Mouse (Mus musculus): Measurements from ENCODE around the gene Zfp428.
"Not testable (repeated sequence)": the region's sequence is repeated elsewhere in the genome, so short reads cannot be mapped to it uniquely, and the experiment has no call there.

Zfp428 gene

DNA sequence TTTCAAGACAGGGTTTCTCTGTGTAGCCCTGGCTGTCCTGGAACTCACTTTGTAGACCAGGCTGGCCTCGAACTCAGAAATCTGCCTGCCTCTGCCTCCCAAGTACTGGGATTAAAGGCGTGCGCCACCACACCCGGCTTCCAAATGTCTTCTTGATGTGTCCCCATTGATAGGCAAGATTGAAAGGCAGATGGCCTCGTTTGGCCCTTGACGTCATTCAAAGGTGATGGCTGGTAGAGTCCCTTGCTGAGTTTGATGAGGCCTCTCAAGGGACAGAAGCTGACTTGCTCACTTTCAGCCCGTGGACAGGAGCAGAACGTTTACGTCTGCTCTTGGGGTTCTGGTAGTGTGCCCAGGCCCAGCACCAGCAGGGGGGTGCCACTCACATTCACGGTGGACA lies 13.2 kb downstream of the Zfp428 start:
- DNase-seq (ENCODE audit: low spot score in 2 of 2) = not testable (repeated sequence)

DNA sequence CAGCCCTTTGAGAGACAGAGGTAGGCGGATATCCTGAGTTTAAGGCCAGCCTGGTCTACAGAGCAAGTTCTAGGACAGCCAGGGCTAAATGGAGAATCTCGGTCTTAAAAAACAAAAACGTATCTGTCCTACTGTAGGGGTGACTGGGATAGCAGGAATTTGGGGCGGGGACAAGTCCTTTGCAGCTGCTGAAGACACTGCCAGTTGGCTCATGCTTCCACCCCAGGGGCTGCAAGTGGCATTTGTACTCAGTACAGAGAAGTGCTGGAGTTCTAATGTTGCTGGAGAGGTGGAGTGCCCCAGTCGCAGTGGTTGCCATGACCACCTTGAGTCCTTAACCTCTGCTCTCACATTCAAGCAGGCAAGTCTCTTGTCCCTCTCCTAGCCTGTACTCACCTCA lies 16.0 kb downstream of the Zfp428 start:
- DNase-seq (ENCODE audit: low spot score in 2 of 2) = no peak

DNA sequence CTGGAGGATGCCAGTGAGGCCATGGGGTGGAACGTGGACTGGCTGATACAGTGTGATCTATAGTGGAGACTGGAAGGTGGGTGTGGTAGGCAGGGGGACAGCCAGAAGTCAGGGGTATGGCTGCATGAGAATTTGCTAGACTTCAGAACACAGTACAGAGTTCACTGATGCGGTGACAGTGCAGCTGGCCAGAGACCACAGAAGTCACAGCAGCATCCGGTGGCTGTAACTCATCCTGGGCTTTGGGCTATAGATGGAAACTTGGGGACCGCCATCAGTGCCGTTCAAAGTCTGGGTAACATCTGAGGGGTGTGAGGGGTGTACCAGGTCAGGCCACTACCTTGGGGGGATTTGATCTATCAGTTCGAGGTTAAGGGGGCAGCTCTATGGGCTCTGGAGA lies 16.9 kb downstream of the Zfp428 start:
- DNase-seq (ENCODE audit: low spot score in 2 of 2) = no peak

DNA sequence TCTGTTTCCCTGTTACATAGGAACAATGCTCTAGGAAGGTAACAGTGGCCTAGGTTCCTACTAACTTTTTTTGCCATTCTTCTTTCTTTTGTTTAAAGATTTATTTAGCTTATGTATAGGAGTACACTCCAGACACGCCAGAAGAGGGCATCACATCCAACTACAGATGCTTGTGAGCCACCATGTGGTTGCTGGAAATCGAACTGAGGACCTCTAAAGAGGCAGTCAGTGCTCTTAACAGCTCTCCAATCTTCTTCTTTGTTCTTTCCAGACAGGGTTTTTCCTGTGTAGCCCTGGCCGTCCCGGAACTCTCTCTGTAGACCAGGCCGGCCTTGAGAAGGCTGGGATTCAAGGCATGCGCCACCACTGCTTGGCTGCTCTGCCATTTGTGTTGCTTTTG lies 18.2 kb downstream of the Zfp428 start:
- no peak for DNase-seq (ENCODE audit: low spot score in 2 of 2)

DNA sequence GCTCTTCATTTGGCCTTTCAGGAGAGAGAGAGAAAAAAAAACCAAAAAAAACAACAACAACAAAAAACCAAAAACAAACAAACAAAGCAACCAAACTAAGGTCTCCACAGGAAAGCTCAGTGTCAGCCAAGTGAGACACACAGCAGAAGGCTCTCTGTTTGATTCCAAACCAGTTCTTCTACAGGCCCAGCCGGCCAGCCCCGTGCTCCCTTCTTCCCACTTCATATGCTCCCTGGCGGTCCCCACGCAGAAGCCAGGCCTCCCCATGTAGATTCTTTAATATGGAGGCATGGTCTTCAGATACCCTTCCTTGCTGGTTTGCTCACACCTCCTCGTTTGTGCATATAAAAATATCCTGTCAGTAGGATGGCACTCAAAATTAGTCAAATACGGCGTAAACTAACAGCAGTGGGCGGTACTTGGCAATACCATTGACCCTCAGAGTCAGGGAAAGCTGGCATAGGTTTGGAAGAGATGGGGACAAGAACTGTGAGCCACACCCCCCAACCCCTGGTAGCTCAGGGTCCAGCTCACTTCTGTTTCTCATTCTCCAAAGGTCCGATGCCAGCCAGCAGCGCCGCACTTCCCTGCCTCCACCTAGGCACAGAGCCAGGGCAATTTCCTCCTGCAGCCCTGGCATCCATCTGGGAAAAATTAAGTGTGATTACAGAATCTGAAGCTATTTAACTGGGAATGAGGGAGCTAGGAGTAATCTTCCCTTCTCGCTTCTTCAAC lies 19.0 kb downstream of the Zfp428 start:
- DNase-seq (ENCODE audit: low spot score in 2 of 2) = no peak

DNA sequence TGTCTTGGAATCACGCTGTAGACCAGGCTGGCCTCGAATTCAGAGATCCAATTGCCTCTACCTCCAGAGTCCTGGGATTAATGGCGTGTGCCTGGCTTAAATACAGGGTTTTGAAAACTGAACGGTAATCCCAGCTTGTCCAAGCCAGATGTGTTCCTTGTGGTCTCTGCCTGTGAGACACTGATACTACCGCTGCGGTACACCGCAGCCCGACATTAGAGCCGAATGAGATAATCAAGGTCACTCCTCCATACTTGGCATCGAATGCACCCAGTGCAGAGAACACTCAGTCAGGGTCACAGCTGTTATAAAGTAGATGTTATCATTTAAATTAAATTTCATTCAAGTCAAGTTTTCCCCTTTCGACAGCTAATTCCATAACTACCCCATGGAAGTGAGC lies 22.1 kb downstream of the Zfp428 start:
- DNase-seq (ENCODE audit: low spot score in 2 of 2) = no peak

DNA sequence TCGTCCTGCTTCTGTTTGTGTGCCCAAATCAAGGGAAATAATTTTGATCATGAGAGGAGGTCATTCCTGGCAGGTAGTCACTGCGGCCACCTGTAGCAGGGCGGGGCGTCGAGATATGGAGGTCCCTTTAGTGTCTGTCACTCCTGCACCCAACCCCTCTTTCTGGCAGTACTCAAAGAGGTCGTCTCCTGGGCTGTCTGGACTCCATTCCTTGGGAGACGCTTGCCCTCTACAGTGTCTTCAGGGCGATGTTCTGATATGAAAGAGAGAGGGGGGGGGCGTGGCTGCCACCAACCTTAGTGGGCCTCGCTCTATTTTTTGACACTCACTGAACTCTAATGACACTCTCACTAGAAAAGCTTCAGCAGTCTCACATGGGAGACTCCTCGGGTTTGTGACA lies 22.8 kb downstream of the Zfp428 start:
- DNase-seq (ENCODE audit: low spot score in 2 of 2) = no peak

DNA sequence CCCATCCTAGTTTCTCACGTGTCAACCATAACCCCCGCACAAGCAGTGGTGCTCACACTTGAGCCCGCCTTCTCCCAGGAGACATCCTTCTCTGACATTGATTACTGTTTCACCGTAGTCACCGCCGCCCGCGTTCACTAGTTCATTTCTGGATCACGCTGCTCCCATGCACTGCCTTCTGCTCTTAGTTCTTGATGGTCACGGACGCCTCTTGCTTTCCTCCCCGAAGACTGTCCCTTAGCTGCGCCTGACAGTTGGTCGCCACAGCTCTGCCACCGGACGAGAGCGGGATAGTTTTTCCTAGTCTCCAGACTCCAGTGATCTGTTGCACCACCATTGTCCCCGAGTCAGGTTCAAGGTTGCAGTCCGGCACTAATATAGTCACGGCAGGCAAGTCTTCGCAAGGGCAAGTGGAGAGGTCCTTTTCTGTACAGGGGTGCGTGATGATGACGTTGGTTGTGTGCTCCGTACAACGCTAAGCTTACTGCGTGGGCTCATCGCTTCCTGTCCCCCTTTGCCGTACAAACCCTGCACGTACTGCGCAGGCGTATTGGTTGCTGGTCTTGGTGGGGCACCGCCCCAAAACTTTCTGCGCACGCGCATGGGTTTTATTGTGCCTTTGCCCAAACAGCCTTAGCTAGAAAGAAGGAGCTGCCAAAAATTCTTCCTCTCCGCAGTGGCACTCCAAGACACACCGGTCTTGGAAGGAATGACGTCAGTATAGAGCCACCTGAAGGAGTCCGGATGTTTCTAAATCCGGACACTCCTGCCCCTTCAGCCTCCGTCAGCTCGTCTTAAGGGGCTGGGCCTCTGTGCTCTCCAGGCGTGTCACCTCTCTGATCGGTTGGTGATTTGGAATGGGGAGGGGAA lies 23.5 kb downstream of the Zfp428 start, which contains the start of gene Irgq:
Irgq (plus strand) TSS at position 628 of the 870 bp plus-strand sequence.
- DNase-seq (ENCODE audit: low spot score in 2 of 2) = peak; percentile 97 to 98

DNA sequence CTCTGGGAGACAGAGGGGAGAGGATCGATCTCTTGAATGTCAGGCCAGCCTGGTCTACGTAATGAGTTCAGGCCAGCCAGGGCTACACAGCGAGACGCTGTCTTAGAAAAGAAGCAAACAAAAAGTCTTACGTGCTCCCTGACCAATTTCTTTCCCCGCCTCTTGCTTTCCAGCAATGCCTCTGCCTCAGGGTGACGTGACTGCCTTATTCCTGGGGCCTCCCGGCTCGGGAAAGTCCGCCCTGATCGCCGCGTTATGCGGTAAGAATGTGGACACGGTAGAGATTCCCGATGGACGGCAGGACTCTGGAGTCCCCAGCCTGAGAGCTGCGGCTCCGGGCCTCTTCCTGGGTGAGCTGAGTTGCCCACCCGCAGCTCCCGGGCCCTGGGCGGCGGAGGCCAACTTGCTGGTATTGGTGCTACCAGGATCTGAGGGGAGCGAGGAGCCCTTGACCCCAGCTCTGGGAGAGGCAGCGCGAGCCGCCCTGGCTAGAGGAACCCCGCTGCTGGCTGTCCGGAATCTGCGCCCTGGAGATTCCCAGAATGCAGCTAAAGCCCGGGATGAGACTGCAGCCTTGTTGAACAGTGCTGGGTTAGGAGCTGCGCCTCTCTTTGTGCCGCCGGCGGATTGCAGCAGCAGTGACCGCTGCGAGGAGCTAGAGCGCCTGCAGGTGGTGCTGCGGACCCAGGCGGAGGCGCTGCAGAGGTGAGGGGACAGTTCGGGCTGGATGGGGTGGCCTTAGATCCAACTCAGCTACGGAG lies 24.6 kb downstream of the Zfp428 start:
- peak; percentile 67 to 76 for DNase-seq (ENCODE audit: low spot score in 2 of 2)

DNA sequence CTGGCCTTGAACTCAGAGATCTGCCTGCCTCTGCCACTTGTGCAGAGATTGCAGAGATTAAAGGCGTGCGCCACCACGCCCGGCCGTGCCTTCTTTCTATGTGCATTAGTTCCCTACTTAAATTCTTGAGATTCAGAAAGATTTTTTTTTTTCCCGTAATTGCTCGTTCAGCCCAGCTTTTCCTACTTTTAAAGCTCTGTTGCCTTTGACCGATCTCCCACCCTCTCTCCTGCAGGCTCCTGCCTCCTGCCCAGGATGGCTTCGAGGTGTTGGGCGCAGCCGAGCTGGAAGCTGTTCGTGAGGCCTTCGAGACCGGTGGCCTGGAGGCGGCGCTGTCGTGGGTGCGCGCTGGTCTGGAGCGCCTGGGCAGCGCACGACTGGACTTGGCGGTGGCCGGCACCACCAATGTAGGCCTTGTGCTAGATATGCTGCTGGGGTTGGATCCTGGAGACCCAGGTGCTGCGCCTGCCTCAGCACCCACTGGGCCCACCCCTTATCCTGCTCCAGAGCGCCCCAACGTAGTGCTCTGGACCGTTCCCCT lies 26.3 kb downstream of the Zfp428 start:
- DNase-seq (ENCODE audit: low spot score in 2 of 2) = no peak

DNA sequence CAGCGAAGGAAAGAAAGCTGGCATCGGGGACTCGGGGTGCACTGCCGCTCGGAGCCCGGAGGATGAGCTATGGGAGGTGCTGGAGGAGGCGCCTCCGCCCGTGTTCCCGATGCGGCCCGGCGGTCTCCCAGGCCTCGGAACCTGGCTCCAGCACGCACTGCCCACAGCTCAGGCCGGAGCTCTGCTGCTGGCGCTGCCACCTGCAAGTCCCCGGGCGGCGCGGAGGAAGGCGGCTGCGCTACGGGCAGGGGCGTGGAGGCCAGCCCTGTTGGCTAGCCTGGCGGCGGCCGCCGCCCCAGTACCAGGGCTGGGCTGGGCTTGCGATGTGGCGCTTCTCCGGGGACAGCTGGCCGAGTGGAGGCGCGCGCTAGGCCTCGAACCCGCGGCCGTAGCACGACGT lies 27.0 kb downstream of the Zfp428 start:
- DNase-seq (ENCODE audit: low spot score in 2 of 2) = no peak

DNA sequence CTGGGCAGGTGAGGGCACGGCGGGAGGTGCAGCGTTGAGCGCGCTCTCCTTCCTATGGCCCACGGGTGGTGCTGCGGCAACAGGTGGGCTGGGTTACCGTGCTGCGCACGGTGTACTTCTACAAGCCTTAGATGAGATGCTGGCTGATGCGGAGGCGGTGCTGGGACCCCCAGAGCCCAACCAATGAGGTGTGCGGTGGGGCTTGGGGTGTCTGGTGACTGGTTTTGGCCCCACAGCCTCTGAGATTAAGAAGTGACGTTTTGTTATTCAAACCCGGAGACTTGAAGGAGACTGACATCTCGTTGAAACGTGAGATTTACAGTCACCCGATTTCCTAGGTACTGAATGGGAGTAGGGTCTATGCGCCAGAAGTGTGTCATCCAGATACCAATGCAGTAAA lies 27.5 kb downstream of the Zfp428 start:
- DNase-seq (ENCODE audit: low spot score in 2 of 2) = no peak

DNA sequence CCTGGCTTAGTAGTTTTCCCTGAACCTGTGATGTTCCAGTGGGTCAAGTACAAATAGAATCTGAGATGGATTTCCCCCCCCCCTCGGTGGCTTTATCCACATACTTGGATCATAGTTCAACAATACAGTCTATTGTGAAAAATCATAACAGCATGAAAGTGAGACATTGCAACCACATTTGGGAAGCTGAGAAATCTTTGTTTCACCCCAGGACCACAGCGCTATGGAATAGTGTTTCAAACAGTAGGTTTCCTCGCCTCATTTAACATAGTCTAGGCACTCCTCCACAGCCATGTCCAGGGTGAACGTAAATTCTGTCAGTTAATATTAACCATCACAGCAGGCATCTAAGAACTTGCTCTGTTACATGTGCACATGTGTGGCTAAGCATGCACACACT lies 30.3 kb downstream of the Zfp428 start:
- no peak for DNase-seq (ENCODE audit: low spot score in 2 of 2)

DNA sequence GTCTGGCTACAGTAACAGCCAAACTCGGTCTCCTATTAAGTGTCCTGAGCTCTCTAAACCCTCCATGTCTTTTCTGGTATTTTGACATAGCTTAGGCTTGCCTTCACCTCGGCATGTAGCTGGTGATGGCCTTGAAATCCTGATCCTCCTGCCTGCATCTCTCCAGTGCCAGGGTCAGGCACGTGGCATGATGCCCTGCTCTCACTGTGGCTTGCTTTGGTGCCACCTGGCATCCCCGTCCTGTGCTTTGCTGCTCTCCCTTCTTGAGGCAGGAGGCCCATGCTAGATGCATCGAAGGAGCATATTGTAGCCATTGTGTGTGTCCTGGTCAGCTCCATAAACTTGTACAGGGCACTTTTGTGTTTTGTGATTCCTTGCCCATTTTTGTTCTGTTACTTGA lies 30.8 kb downstream of the Zfp428 start:
- no peak for DNase-seq (ENCODE audit: low spot score in 2 of 2)

DNA sequence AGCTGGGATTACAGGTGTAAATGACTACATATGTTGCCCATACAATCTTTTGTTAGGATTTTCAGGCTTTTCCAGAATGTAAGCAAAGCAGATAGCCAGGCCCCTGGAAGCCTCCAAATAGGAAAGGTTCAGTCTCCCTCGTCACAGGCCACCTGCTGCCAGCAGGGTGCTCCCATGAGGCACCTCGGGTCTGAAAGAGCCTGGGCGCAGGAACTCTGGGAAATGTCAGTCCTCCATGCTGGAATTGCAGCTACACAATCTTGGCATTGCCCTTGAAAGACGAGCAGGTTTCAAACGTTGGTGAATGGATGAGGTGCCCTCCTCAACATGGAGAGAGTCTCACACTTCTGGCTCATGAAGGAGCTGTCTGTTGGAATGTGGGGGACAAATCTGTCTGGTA lies 31.3 kb downstream of the Zfp428 start:
- no peak for DNase-seq (ENCODE audit: low spot score in 2 of 2)

DNA sequence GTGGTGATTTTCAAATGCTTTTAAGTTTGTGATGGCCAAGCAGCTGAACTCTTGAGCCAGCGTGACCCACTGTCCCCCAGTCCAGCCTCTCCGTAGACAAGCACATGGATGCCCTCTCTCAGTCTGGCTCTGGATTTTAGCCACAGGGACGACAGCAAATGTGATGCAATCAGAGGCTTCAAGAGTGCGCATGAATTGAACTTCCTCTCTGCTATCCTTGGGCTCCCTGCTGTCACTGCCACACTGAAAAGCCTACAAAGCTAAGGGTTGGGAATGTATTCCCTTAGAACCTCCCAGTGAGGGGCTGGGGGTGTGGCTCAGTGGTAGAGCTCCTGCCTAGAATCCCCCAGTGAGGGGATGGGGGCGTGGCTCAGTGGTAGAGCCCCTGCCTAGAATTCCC lies 31.9 kb downstream of the Zfp428 start:
- DNase-seq (ENCODE audit: low spot score in 2 of 2) = no peak

DNA sequence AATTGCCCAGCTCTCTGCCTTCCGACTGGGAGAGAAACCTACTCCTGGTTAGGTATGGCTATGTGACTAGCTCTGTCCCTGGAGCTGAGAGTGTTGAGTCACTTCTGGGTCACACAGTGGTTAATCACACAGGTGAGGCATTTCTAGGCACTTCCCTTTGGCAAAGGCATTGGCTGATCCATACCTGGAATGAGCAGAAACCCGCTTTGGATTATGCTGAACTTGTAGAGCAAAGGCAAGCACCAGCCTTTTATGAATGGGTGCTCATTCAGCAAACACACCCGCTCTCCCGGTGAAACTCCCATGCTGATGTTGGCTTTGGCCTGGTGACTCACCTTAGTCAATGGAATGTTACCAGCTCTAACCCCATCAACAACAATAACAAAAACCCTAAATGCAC lies 32.9 kb downstream of the Zfp428 start:
- peak in 1 of 2 experiments; percentile 49 for DNase-seq (ENCODE audit: low spot score in 2 of 2)

DNA sequence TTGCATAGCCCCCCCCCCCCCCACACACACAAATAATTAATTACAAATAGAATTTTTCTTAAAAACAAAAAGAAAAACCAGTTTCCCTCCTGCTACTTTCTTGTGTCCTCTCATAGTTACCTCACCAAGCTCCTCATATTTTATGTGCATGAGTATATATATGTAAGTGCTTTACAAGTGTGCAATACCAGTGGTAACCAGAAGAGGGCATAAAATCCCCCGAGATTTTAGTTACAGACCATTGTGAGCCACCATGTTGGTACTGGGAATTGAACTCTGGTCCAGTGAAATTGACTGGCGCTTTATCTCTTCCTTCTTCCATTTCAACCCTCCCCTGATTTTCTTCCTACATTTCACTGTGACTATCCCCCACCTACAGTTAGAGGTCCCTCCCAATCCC lies 37.7 kb downstream of the Zfp428 start:
- no peak for DNase-seq (ENCODE audit: low spot score in 2 of 2)

DNA sequence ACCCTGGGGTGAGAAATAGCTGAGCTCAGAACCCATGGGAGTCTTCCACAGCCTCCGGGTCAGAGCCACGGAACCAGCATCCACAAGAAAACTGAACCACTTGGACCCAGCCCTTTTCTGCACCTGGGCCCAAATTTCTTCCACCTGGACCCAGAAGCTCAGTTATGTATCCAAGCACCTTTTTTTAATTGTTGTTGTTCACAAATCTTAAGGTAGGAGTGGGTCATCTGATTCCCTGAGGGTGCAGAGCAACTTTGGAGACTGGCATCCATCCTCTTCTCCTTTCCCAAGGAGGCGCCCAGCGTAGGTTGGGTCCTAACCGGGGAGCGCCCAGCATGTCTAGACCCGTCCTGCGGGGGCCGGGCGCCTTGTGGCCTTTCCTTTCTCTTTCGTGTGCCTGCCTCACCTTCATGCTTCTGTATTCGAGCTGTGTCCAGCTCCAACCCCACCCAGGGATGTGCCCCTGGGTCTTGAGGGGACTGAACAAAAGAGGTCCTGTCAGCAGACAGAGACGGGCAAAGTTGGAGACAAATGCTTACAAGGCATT lies 39.3 kb downstream of the Zfp428 start, which contains the start of the genes Pinlyp and Xrcc1:
Pinlyp (minus strand) TSS at position 51 of the 547 bp plus-strand sequence.
Xrcc1 (plus strand) TSS at position 222 of the 547 bp plus-strand sequence.
- DNase-seq (ENCODE audit: low spot score in 2 of 2) = peak in 1 of 2 experiments; percentile 53

DNA sequence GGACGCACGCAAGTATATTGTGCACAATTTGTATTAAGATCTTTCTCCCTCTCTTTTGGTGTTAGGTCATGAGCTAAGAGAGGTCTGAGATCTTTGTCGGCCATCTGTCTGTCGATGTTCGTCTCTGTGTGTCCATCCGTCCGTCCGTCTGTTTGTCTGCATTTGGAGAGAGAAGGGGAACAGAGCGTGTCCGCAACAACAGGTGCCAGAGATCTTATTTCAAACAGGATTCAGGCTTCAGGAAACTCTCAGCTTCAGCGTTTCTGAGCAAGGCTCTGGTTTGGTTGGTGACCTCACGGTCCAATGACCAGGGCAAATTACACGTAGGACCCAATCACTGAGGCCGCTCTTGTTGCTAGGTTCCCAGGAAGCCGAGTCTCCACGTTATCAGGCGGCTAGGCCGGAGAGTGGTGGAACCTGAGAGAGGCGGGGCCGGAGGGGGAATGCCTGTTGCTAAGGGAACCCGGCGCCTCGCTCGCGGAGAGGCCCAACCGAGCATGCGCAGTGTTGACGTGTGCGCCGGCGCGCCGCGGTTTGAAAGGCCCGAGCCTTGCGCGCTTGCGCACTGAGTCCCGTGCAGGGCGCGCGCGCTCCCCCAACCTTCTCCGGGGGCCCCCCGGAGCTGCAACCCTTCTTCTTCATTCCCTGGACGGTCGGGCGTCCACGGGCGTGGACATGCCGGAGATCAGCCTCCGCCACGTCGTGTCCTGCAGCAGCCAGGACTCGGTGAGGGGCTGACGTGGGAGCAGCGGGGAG lies 40.0 kb downstream of the Zfp428 start:
- DNase-seq (ENCODE audit: low spot score in 2 of 2) = peak; percentile 99

DNA sequence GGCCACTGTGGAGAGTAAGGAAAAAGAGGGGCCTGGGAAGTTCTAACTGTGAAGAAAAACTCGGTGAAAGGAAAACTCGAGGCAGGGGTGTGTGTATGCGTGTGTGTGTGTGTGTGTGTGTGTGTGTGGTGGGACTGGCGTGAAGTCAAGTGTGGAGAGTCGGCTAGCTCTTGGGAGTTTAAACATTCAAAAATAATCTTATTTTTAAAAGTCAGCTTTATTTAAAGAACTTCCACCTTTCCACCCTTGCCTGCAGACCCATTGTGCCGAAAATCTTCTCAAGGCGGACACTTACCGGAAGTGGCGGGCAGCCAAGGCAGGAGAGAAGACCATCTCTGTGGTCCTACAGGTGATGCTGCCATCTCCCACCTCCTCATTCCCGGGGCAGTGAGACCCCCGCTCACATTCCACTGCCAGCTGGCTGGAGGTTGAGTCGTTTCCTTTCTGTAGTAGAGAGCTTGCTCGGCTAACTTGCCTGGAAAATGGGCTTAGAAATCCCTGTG lies 40.8 kb downstream of the Zfp428 start:
- DNase-seq (ENCODE audit: low spot score in 2 of 2) = no peak

Data from urinary bladder, postnatal 4 days (tissue).